Mouse (Mus musculus): ENCODE data around the gene Nr1h4. TPM values are rescaled to one million over a fixed set of nuclear protein-coding genes. Genes with fewer than 3 reads are reported as not detected.

The Nr1h4 gene
- polyA plus RNA-seq, 1 experiment: 2.6 TPM

- no peak overlapping the region for H3K27ac ChIP-seq (ENCODE audit: control insufficient read depth, insufficient read depth, low read depth, low read length, poor library complexity)
- no peak overlapping the region for H3K4me3 ChIP-seq (replicated peaks; ENCODE audit: control insufficient read depth, low read depth, low read length)
- H3K4me1 ChIP-seq (ENCODE audit: control insufficient read depth, insufficient read depth, low read length): no peaks in the 10 kb centered on the region
- 16% methylated on average over 14 of the region's 14 CpGs for WGBS
- TF ChIP-seq POLR2A (IDR thresholded peaks at IDR 0.05; ENCODE audit: borderline replicate concordance, control insufficient read depth, low read depth, low read length) (no peak), CTCF (IDR thresholded peaks at IDR 0.05; ENCODE audit: control insufficient read depth, insufficient read depth, low read length) (peak; percentile 46)
These were observed 71.4 kb downstream of the Nr1h4 start for GRCm38 (mm10) chr10:89461856-89462507.

DNA sequence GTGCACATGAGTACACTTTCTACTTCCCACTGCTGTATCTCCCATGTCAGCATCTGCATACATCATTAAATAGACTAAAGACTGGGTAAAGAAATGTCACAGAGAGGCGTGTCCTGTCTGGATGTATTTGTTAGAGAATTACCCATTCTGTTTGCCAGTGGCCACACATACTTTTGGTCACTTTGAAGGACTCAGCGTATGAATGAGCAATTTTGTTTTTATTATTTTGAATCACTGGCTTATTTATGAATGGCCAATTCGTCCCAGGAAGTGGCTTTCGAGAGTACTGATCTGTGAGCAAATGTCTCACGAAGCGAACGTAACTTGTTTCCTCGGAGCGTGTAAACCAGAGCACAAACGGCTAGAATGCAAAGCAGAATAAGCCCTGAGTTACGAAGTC lies 72.4 kb downstream of the Nr1h4 start:
- no peak overlapping the region for H3K4me3 ChIP-seq (replicated peaks; ENCODE audit: control insufficient read depth, low read depth, low read length)
- WGBS: 89% methylated on average over 11 of the region's 11 CpGs
- no peak overlapping the region for H3K27ac ChIP-seq (ENCODE audit: control insufficient read depth, insufficient read depth, low read depth, low read length, poor library complexity)
- TF ChIP-seq POLR2A (IDR thresholded peaks at IDR 0.05; ENCODE audit: borderline replicate concordance, control insufficient read depth, low read depth, low read length): no peak
- TF ChIP-seq CTCF (IDR thresholded peaks at IDR 0.05; ENCODE audit: control insufficient read depth, insufficient read depth, low read length): no peak
- no peaks in the 10 kb centered on the region for H3K4me1 ChIP-seq (ENCODE audit: control insufficient read depth, insufficient read depth, low read length)

GRCm38 (mm10) chr10:89458770-89459169 lies 74.6 kb downstream of the Nr1h4 start:
- H3K4me1 ChIP-seq (ENCODE audit: control insufficient read depth, insufficient read depth, low read length): 0 out of 2 replicates have a peak, but pooled peaks cover 1% of the 10 kb centered on the region
- H3K4me3 ChIP-seq (replicated peaks; ENCODE audit: control insufficient read depth, low read depth, low read length): no peak overlapping the region
- 49% methylated on average over 3 of the region's 3 CpGs for WGBS
- TF ChIP-seq POLR2A (IDR thresholded peaks at IDR 0.05; ENCODE audit: borderline replicate concordance, control insufficient read depth, low read depth, low read length) (no peak), CTCF (IDR thresholded peaks at IDR 0.05; ENCODE audit: control insufficient read depth, insufficient read depth, low read length) (no peak)
- H3K27ac ChIP-seq (ENCODE audit: control insufficient read depth, insufficient read depth, low read depth, low read length, poor library complexity): no peak overlapping the region

GRCm38 (mm10) chr10:89453794-89454193 lies 79.6 kb downstream of the Nr1h4 start:
- TF ChIP-seq CTCF (IDR thresholded peaks at IDR 0.05; ENCODE audit: control insufficient read depth, insufficient read depth, low read length) (no peak), POLR2A (IDR thresholded peaks at IDR 0.05; ENCODE audit: borderline replicate concordance, control insufficient read depth, low read depth, low read length) (no peak)
- Histone ChIP-seq H3K4me1 (ENCODE audit: control insufficient read depth, insufficient read depth, low read length) (peaks cover 6% of the 10 kb centered on the region), H3K27ac (ENCODE audit: control insufficient read depth, insufficient read depth, low read depth, low read length, poor library complexity) (no peak overlapping the region), H3K4me3 (replicated peaks; ENCODE audit: control insufficient read depth, low read depth, low read length) (no peak overlapping the region)
- WGBS: 9% methylated on average over 3 of the region's 3 CpGs

DNA sequence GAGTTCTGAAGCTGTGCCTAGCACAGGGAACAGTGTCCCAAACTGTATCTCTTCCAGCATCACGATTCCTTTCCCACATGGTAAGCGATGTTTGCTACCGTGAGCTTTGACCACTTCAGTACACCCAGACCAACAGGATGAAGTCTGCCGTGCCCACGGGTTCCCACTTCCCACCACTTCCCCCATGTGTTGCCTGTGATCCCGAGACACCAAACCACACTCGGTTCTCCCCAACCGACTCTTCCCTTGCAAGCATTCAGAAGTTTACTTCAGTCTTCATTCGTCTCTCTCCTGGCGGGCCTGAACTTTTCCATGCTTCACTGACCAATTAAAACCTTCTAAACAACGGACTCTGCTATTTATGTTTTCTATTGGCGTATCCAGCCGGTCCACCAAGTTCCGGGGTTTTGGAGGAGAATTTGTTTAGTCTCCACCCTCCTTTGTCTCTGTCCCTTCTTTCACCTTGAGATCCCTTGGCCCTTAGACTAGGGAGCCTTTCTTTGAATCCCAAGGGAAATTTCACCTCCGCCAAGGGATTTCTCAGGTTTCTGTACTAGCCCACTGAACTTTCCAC lies 80.2 kb downstream of the Nr1h4 start:
- H3K4me3 ChIP-seq (replicated peaks; ENCODE audit: control insufficient read depth, low read depth, low read length): peak overlapping the region; percentile 0
- 6% methylated on average over 15 of the region's 15 CpGs for WGBS
- TF ChIP-seq CTCF (IDR thresholded peaks at IDR 0.05; ENCODE audit: control insufficient read depth, insufficient read depth, low read length) (no peak), POLR2A (IDR thresholded peaks at IDR 0.05; ENCODE audit: borderline replicate concordance, control insufficient read depth, low read depth, low read length) (no peak)

DNA sequence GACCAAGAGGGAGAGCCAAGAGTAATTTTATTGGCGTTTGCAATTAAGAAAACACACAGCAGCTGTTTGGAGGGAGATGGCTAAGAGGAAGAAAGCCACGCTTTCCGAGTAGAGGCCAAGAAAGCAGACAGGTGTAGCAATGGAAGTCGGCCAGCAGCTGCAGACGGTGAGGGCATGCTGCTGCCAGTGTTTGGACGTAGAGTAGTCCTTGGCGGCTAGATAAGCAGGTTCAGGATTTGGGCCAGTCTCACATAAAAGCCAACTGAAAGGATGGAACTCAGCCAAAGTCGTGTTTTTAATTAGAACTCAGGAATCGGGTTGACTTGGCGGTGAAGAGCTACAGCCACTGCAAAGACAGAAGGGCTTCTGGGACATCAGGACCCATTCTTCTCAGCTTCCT lies 83.0 kb downstream of the Nr1h4 start:
- Histone ChIP-seq H3K4me3 (replicated peaks; ENCODE audit: control insufficient read depth, low read depth, low read length) (no peak overlapping the region), H3K4me1 (ENCODE audit: control insufficient read depth, insufficient read depth, low read length) (peaks cover 6% of the 10 kb centered on the region), H3K27ac (ENCODE audit: control insufficient read depth, insufficient read depth, low read depth, low read length, poor library complexity) (no peak overlapping the region)
- 49% methylated on average over 10 of the region's 10 CpGs for WGBS
- TF ChIP-seq POLR2A (IDR thresholded peaks at IDR 0.05; ENCODE audit: borderline replicate concordance, control insufficient read depth, low read depth, low read length) (no peak), CTCF (IDR thresholded peaks at IDR 0.05; ENCODE audit: control insufficient read depth, insufficient read depth, low read length) (no peak)

More for the DNA sequence above, 80.2 kb downstream of the Nr1h4 start:
- H3K4me1 ChIP-seq (ENCODE audit: control insufficient read depth, insufficient read depth, low read length): peaks cover 6% of the 10 kb centered on the region
- peak overlapping the region; percentile 11 for H3K27ac ChIP-seq (ENCODE audit: control insufficient read depth, insufficient read depth, low read depth, low read length, poor library complexity)

GRCm38 (mm10) chr10:89444381-89444780 lies 89.0 kb downstream of the Nr1h4 start:
- Histone ChIP-seq H3K27ac (ENCODE audit: control insufficient read depth, insufficient read depth, low read depth, low read length, poor library complexity) (no peak overlapping the region), H3K4me1 (ENCODE audit: control insufficient read depth, insufficient read depth, low read length) (no peaks in the 10 kb centered on the region), H3K4me3 (replicated peaks; ENCODE audit: control insufficient read depth, low read depth, low read length) (no peak overlapping the region)
- WGBS: 12% methylated on average over 3 of the region's 3 CpGs
- no peak for TF ChIP-seq CTCF (IDR thresholded peaks at IDR 0.05; ENCODE audit: control insufficient read depth, insufficient read depth, low read length)
- no peak for TF ChIP-seq POLR2A (IDR thresholded peaks at IDR 0.05; ENCODE audit: borderline replicate concordance, control insufficient read depth, low read depth, low read length)

GRCm38 (mm10) chr10:89443623-89444151 lies 89.7 kb downstream of the Nr1h4 start, which contains the start of gene Gas2l3:
Gene Gas2l3, minus strand, starts transcription at chr10:89443967.
- Histone ChIP-seq H3K27ac (ENCODE audit: control insufficient read depth, insufficient read depth, low read depth, low read length, poor library complexity) (peak within 1 kb of the TSS; percentile 35), H3K4me1 (ENCODE audit: control insufficient read depth, insufficient read depth, low read length) (no peaks in the 10 kb centered on the region), H3K4me3 (replicated peaks; ENCODE audit: control insufficient read depth, low read depth, low read length) (peak within 1 kb of the TSS; percentile 93)
- WGBS: under 1% methylated on average over 39 of the region's 39 CpGs
- TF ChIP-seq CTCF (IDR thresholded peaks at IDR 0.05; ENCODE audit: control insufficient read depth, insufficient read depth, low read length) (no peak), POLR2A (IDR thresholded peaks at IDR 0.05; ENCODE audit: borderline replicate concordance, control insufficient read depth, low read depth, low read length) (peak; percentile 67; the same call in 1 of the 2 replicates)
